Mouse (Mus musculus) CH12.LX (cell line): ENCODE results near the gene A330070K13Rik. TPM values are rescaled to one million over a fixed set of nuclear protein-coding genes. Genes with fewer than 3 reads are reported as not detected.

Experiments
- DNase-seq: peaks from one replicate; pipeline ENCODE4 v3.0.0-alpha.2; 2013; ENCODE audit errors: extremely low read depth
- H3K27ac ChIP-seq: 2 replicates; pipeline ENCODE4 v1.5.1; 2012; ENCODE audit warnings: low read depth, mild to moderate bottlenecking, control low read depth, moderate library complexity; ENCODE audit not compliant: insufficient read depth
- H3K27me3 ChIP-seq: replicated peaks from 2 replicates; pipeline ENCODE3; 2012; ENCODE audit warnings: inconsistent platforms
- H3K36me3 ChIP-seq, 2 experiments: replicated peaks in 1 of 2; 2 replicates each; pipeline versions ENCODE3 to v1.6.1; 2012; ENCODE audit warnings: inconsistent platforms in 1 of 2, low read length in 1 of 2, mild to moderate bottlenecking in 1 of 2, mixed read lengths in 1 of 2, moderate library complexity in 1 of 2; ENCODE audit not compliant: control insufficient read depth in 1 of 2, insufficient read depth in 1 of 2
- H3K4me1 ChIP-seq, 2 experiments: 2 replicates each; pipeline ENCODE4 v1.6.1; 2012; ENCODE audit warnings: inconsistent platforms in 1 of 2, moderate library complexity in 1 of 2; ENCODE audit not compliant: insufficient read depth in 2 of 2, control insufficient read depth in 1 of 2
- H3K4me2 ChIP-seq: 2 replicates; pipeline ENCODE4 v1.6.1; 2012; ENCODE audit warnings: low read depth, mild to moderate bottlenecking, control low read depth; ENCODE audit not compliant: poor library complexity, insufficient read depth, severe bottlenecking
- H3K4me3 ChIP-seq, 3 experiments: fragments of 150-350 bp in 1 of 3; sonication (generic) in 1 of 3; replicated peaks in 1 of 3; 2 replicates each; pipeline versions ENCODE3 to v1.5.1; 2011 to 2012; ENCODE audit warnings: low read depth in 2 of 3, low read length in 2 of 3, mild to moderate bottlenecking in 2 of 3, moderate library complexity in 2 of 3, control low read depth in 1 of 3, improper control_type of control experiment in 1 of 3, inconsistent platforms in 1 of 3, mixed read lengths in 1 of 3; ENCODE audit not compliant: poor library complexity in 1 of 3
- H3K79me2 ChIP-seq: replicated peaks from 2 replicates; pipeline ENCODE4 v1.6.1; 2012; ENCODE audit warnings: mild to moderate bottlenecking, moderate library complexity; ENCODE audit not compliant: control insufficient read depth, poor library complexity, insufficient read depth, severe bottlenecking; ENCODE audit errors: extremely low read depth
- H3K9ac ChIP-seq: 2 replicates; pipeline ENCODE4 v1.6.1; 2012; ENCODE audit warnings: low read depth, mild to moderate bottlenecking, control low read depth, moderate library complexity; ENCODE audit not compliant: insufficient read depth
- H3K9me3 ChIP-seq: replicated peaks from 2 replicates; pipeline ENCODE3; 2012; ENCODE audit warnings: low read length, inconsistent platforms, mixed read lengths
- BHLHE40 ChIP-seq: IDR thresholded peaks from 2 replicates; pipeline ENCODE4 v1.6.1; 2011; ENCODE audit warnings: mild to moderate bottlenecking, low read depth, low read length, improper control_type of control experiment
- CHD1 ChIP-seq: IDR thresholded peaks from 2 replicates; pipeline ENCODE4 v1.6.1; 2012; ENCODE audit warnings: low read depth, low read length, improper control_type of control experiment, inconsistent platforms
- CHD2 ChIP-seq: IDR thresholded peaks from 2 replicates; pipeline ENCODE4 v1.6.1; 2011; ENCODE audit warnings: low read length, improper control_type of control experiment
- CTCF ChIP-seq, 2 experiments: IDR thresholded peaks in 1 of 2; conservative IDR thresholded peaks in 1 of 2; 2 replicates each; pipeline ENCODE4 v1.5.1; 2011 to 2012; ENCODE audit warnings: low read depth in 2 of 2, low read length in 2 of 2, improper control_type of control experiment in 1 of 2, inconsistent platforms in 1 of 2, mild to moderate bottlenecking in 1 of 2, moderate library complexity in 1 of 2
- E2F4 ChIP-seq: IDR thresholded peaks from 2 replicates; pipeline ENCODE4 v1.6.1; 2011; ENCODE audit warnings: low read depth, low read length, improper control_type of control experiment; ENCODE audit not compliant: insufficient replicate concordance
- EP300 ChIP-seq: IDR thresholded peaks from 2 replicates; pipeline ENCODE4 v1.6.1; 2011; ENCODE audit warnings: low read length, improper control_type of control experiment
- ETS1 ChIP-seq: conservative IDR thresholded peaks from 2 replicates; pipeline ENCODE4 v1.6.1; 2012; ENCODE audit warnings: low read depth, mild to moderate bottlenecking, inconsistent platforms, low read length, improper control_type of control experiment, moderate library complexity
- GABPA ChIP-seq: IDR thresholded peaks from 2 replicates; pipeline ENCODE4 v1.6.1; 2012; ENCODE audit warnings: low read depth, low read length, improper control_type of control experiment, inconsistent platforms; ENCODE audit not compliant: insufficient replicate concordance
- HCFC1 ChIP-seq: IDR thresholded peaks from 2 replicates; pipeline ENCODE4 v1.6.1; 2012; ENCODE audit warnings: low read depth, mild to moderate bottlenecking, inconsistent platforms, low read length, improper control_type of control experiment
- IRF4 ChIP-seq: IDR thresholded peaks from 2 replicates; pipeline ENCODE4 v1.6.1; 2014; ENCODE audit warnings: low read depth, mild to moderate bottlenecking, inconsistent platforms, low read length, improper control_type of control experiment
- JUN ChIP-seq: IDR thresholded peaks from 2 replicates; pipeline ENCODE4 v1.6.1; 2011; ENCODE audit warnings: low read depth, mild to moderate bottlenecking, low read length, improper control_type of control experiment, moderate library complexity; ENCODE audit not compliant: insufficient read depth
- JUND ChIP-seq: conservative IDR thresholded peaks from 2 replicates; pipeline ENCODE4 v1.6.1; 2011; ENCODE audit warnings: low read depth, low read length, improper control_type of control experiment
- MAZ ChIP-seq: IDR thresholded peaks from 2 replicates; pipeline ENCODE4 v1.6.1; 2012; ENCODE audit warnings: low read depth, mild to moderate bottlenecking, inconsistent platforms, low read length, improper control_type of control experiment, moderate library complexity
- MXI1 ChIP-seq: IDR thresholded peaks from 2 replicates; pipeline ENCODE4 v1.6.1; 2011; ENCODE audit warnings: mild to moderate bottlenecking, low read depth, low read length, improper control_type of control experiment
- NRF1 ChIP-seq: IDR thresholded peaks from 2 replicates; pipeline ENCODE4 v1.6.1; 2014; ENCODE audit warnings: low read depth, mild to moderate bottlenecking, inconsistent platforms, low read length, improper control_type of control experiment, moderate library complexity
- PAX5 ChIP-seq: IDR thresholded peaks from 2 replicates; pipeline ENCODE4 v1.6.1; 2012; ENCODE audit warnings: low read length, inconsistent platforms, mixed read lengths
- RAD21 ChIP-seq: IDR thresholded peaks from 2 replicates; pipeline ENCODE4 v1.6.1; 2011; ENCODE audit warnings: low read depth, mild to moderate bottlenecking, low read length, improper control_type of control experiment, moderate library complexity
- RCOR1 ChIP-seq: conservative IDR thresholded peaks from 2 replicates; pipeline ENCODE4 v1.6.1; 2012; ENCODE audit warnings: low read depth, mild to moderate bottlenecking, inconsistent platforms, low read length, improper control_type of control experiment
- SIN3A ChIP-seq: IDR thresholded peaks from 2 replicates; pipeline ENCODE4 v1.6.1; 2012; ENCODE audit warnings: low read length, improper control_type of control experiment, inconsistent platforms
- SMC3 ChIP-seq: IDR thresholded peaks from 2 replicates; pipeline ENCODE4 v1.6.1; 2011; ENCODE audit warnings: low read depth, low read length, improper control_type of control experiment
- TCF12 ChIP-seq: IDR thresholded peaks from 2 replicates; pipeline ENCODE4 v1.6.1; 2014; ENCODE audit warnings: low read depth, mild to moderate bottlenecking, inconsistent platforms, low read length, improper control_type of control experiment
- UBTF ChIP-seq: IDR thresholded peaks from 2 replicates; pipeline ENCODE4 v1.6.1; 2012; ENCODE audit warnings: low read depth, mild to moderate bottlenecking, inconsistent platforms, low read length, improper control_type of control experiment, moderate library complexity
- ZC3H11A ChIP-seq: IDR thresholded peaks from 2 replicates; pipeline ENCODE4 v1.6.1; 2012; ENCODE audit warnings: low read depth, mild to moderate bottlenecking, inconsistent platforms, low read length, improper control_type of control experiment
- ZMIZ1 ChIP-seq: IDR thresholded peaks from 2 replicates; pipeline ENCODE4 v1.6.1; 2012; ENCODE audit warnings: low read depth, mild to moderate bottlenecking, inconsistent platforms, low read length, improper control_type of control experiment
- ZNF384 ChIP-seq: IDR thresholded peaks from 2 replicates; pipeline ENCODE4 v1.6.1; 2012; ENCODE audit warnings: low read depth, low read length, improper control_type of control experiment, inconsistent platforms
- dilution Hi-C: fragments of 300-500 bp; cut with MboI; formaldehyde crosslinking; loops from 2 replicates; pipeline ENCODE4 v1.14.3; 2020; ENCODE audit warnings: low sequenced_read_pairs; ENCODE audit not compliant: extremely low pct_unique_long_range_greater_than_20kb, extremely low pct_ligation_motif_present
- in situ Hi-C: fragments of 300-500 bp; cut with MboI; formaldehyde crosslinking; loops from 3 replicates; pipeline ENCODE4 v1.14.3; 2019; ENCODE audit warnings: low sequenced_read_pairs, low pct_ligation_motif_present, low pct_unique_long_range_greater_than_20kb, mixed read lengths
- polyA plus RNA-seq: library from polyadenylated mRNA; unstranded; fragments of >175 nt; gene quantifications from 2 replicates; pipeline ENCODE4 v1.2.1, GENCODE M21; 2012; ENCODE audit warnings: low read depth; ENCODE audit not compliant: insufficient read length
- total RNA-seq, 2 experiments: library from RNA; depleted of rRNA; stranded (reverse); fragments of 300-350 nt in 1 of 2; fragments of >200 nt in 1 of 2; gene quantifications; 2 replicates each; pipeline ENCODE4 v1.2.3; 2012 to 2014

Gene A330070K13Rik
- total and polyA plus RNA-seq, 3 experiments: not detected

GRCm38 (mm10) chr5:130331206-130331605 is 53.2 kb downstream of the A330070K13Rik start:
- no peak for DNase-seq
- dilution Hi-C loops (no loop called here), in situ Hi-C loops (no loop called here)
- no peak for TF ChIP-seq EP300
- no peak for TF ChIP-seq CHD1
- no peak for TF ChIP-seq JUN
- no peak for TF ChIP-seq MXI1
- TF ChIP-seq JUND: no peak
- TF ChIP-seq RCOR1: no peak
- no peak for TF ChIP-seq UBTF
- no peak for TF ChIP-seq BHLHE40
- no peak for TF ChIP-seq ZNF384
- no peak for TF ChIP-seq HCFC1
- no peak for TF ChIP-seq MAZ
- no peak for TF ChIP-seq SMC3
- TF ChIP-seq PAX5: no peak
- TF ChIP-seq ETS1: no peak
- no peak for TF ChIP-seq E2F4
- no peak for TF ChIP-seq GABPA
- Histone ChIP-seq H3K9ac (no peak overlapping the region), H3K27me3 (no peaks in the 10 kb centered on the region), H3K4me3 (no peak overlapping the region), H3K9me3 (peaks cover 6% of the 10 kb centered on the region), H3K4me1 (no peaks in the 10 kb centered on the region), H3K4me2 (no peak overlapping the region), H3K36me3 (peaks cover 34 to 73% of the 10 kb centered on the region in 2 experiments), H3K79me2 (no peaks in the 10 kb centered on the region), H3K27ac (no peak overlapping the region)

GRCm38 (mm10) chr5:130330801-130331200 is 53.6 kb downstream of the A330070K13Rik start:
- Histone ChIP-seq H3K9me3 (peaks cover 6% of the 10 kb centered on the region), H3K79me2 (no peaks in the 10 kb centered on the region), H3K4me2 (no peak overlapping the region), H3K36me3 (peaks cover 33 to 72% of the 10 kb centered on the region in 2 experiments), H3K4me3 (no peak overlapping the region), H3K9ac (no peak overlapping the region), H3K4me1 (no peaks in the 10 kb centered on the region), H3K27me3 (no peaks in the 10 kb centered on the region), H3K27ac (no peak overlapping the region)
- no peak for DNase-seq
- dilution Hi-C loops (no loop called here), in situ Hi-C loops (no loop called here)
- TF ChIP-seq ZNF384 (no peak), NRF1 (no peak), UBTF (no peak), SIN3A (no peak), CHD1 (no peak), ZMIZ1 (no peak), TCF12 (no peak), JUND (no peak), CHD2 (no peak), IRF4 (no peak), ZC3H11A (no peak), RAD21 (no peak), EP300 (no peak), CTCF (conservative IDR thresholded peaks at IDR 0.05 in 1 of 2, IDR thresholded peaks at IDR 0.05 in 1 of 2; ENCODE audit: low read depth in 2 of 2, low read length in 2 of 2) (no peak)
